Mouse (Mus musculus) ES-Bruce4 (cell line): ENCODE data around the gene Foxo3. TPM values are rescaled to one million over a fixed set of nuclear protein-coding genes. Genes with fewer than 3 reads are reported as not detected.
A peak's percentile ranks its signal among the peaks of the same experiment; 100 is the strongest.

Experiments
- H3K27ac ChIP-seq: 2 replicates; pipeline ENCODE4 v1.5.1; 2012; ENCODE audit warnings: low read length, inconsistent platforms; ENCODE audit not compliant: insufficient read depth
- H3K27me3 ChIP-seq: 2 replicates; pipeline ENCODE4 v1.6.1; 2012; ENCODE audit warnings: mild to moderate bottlenecking, low read length, inconsistent platforms; ENCODE audit not compliant: control insufficient read depth, poor library complexity, insufficient read depth, severe bottlenecking
- H3K36me3 ChIP-seq: 2 replicates; pipeline ENCODE4 v1.6.1; 2012; ENCODE audit warnings: inconsistent platforms, mild to moderate bottlenecking, low read length, moderate library complexity; ENCODE audit not compliant: control insufficient read depth, poor library complexity, insufficient read depth, severe bottlenecking
- H3K4me1 ChIP-seq: one replicate; pipeline ENCODE4 v1.8.1; 2011; ENCODE audit warnings: low read length; ENCODE audit not compliant: control insufficient read depth, insufficient read depth
- H3K4me3 ChIP-seq: 2 replicates; pipeline ENCODE4 v1.5.1; 2011; ENCODE audit warnings: low read depth, mild to moderate bottlenecking, low read length
- H3K9ac ChIP-seq: 2 replicates; pipeline ENCODE4 v1.6.1; 2012; ENCODE audit warnings: low read depth, mild to moderate bottlenecking, inconsistent platforms; ENCODE audit not compliant: poor library complexity, severe bottlenecking
- H3K9me3 ChIP-seq: replicated peaks from 2 replicates; pipeline ENCODE4 v1.6.1; 2012; ENCODE audit warnings: mild to moderate bottlenecking, low read length, inconsistent platforms; ENCODE audit not compliant: control insufficient read depth, poor library complexity, insufficient read depth, severe bottlenecking
- CTCF ChIP-seq: IDR thresholded peaks from one replicate; pipeline ENCODE4 v1.8.1; 2011; ENCODE audit warnings: low read depth, low read length
- EP300 ChIP-seq: IDR thresholded peaks from 2 replicates; pipeline ENCODE4 v1.6.1; 2011; ENCODE audit warnings: low read depth, low read length; ENCODE audit not compliant: insufficient read depth
- POLR2A ChIP-seq: IDR thresholded peaks from one replicate; pipeline ENCODE4 v1.8.1; 2011; ENCODE audit warnings: low read length; ENCODE audit not compliant: insufficient read depth
- polyA plus RNA-seq: library from polyadenylated mRNA; stranded (reverse); fragments of >200 nt; gene quantifications from 2 replicates; pipeline ENCODE4 v1.2.4, GENCODE M21; 2011; ENCODE audit warnings: low read depth; ENCODE audit not compliant: missing spikeins, insufficient read depth, insufficient read length

Gene Foxo3
- polyA plus RNA-seq, 1 experiment: 44.9 TPM

DNA sequence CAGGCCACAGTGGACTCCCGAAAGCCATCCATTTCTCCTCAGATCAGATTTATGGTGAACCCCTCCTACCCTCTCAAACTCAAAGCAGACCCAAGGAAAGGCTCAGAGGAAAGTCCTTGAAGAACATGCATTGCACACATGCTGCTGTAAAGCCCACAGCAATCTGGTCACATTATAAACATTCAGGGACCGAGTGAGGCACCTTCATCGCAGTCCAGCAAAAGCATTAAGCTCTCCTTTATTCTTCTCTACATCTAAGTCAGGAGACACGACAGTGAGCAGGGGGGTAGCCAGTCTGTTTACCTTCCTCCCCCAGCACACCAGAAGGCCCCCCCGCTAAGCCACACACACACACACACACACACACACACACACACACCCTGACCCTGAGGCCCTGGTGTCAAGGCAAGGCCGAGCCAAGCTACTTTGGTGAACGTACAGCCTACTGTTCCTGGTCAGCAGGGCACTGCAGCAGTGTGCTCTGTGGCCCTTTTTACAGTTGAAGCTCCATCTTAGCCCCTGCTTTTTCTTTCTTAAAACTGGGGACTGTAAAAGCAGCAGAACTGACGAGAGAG, 24.7 kb downstream of the Foxo3 start:
- Histone ChIP-seq H3K27ac (no peak overlapping the region), H3K9ac (0 out of 2 replicates have a peak overlapping the region, but pooled peaks have one; percentile 25), H3K4me3 (no peak overlapping the region), H3K27me3 (no peaks in the 10 kb centered on the region), H3K4me1 (peaks cover 9% of the 10 kb centered on the region), H3K36me3 (no peaks in the 10 kb centered on the region), H3K9me3 (no peaks in the 10 kb centered on the region)
- TF ChIP-seq CTCF (no peak), EP300 (no peak), POLR2A (no peak)

DNA sequence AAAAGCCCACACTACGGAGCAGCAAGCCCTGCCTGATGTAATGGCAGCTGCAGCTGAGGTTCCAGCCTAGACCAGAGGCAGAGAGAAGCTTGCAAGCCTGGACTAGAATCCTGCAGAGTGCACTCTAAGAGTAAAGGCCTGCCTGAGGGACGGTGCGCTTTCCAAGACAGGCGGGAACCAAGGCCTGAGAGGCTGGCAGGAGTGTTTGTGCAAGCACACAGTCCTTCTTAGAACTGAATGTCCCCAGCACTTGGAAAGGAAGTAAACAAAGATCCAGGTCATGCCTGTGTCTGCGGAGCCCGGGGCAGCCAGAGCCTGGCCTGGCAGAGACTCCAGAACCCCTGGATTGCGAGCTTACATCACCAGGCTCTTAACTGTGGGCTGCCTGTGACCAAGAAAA, 25.4 kb downstream of the Foxo3 start:
- H3K36me3 ChIP-seq: no peaks in the 10 kb centered on the region
- no peak overlapping the region; the same call in 1 of the 2 replicates for H3K27ac ChIP-seq
- 0 out of 2 replicates have a peak overlapping the region, but pooled peaks have one; percentile 25 for H3K9ac ChIP-seq
- H3K9me3 ChIP-seq: no peaks in the 10 kb centered on the region
- TF ChIP-seq POLR2A: no peak
- TF ChIP-seq EP300: no peak
- TF ChIP-seq CTCF: no peak
- H3K4me3 ChIP-seq: no peak overlapping the region
- H3K27me3 ChIP-seq: no peaks in the 10 kb centered on the region
- peaks cover 9% of the 10 kb centered on the region for H3K4me1 ChIP-seq

DNA sequence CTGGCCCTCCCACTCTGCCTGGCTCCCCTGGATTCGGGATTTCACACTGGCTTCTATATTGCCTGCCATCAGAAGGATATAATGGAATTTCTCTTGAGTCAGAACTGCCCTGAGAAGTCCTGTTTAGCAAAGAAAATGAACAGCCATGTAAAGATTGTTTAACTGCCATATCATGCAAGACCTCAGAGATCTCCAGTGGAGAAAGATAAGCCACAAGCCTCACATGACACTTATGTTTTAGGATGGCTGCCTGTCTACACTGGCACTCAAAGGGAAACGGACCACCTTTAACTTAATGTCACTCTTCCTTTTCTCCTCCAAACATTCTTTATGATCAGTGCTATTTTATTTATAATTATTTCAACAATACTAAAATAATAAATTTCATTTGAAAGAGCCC, 26.6 kb downstream of the Foxo3 start:
- TF ChIP-seq POLR2A (no peak), EP300 (no peak), CTCF (no peak)
- peaks cover 9% of the 10 kb centered on the region for H3K4me1 ChIP-seq
- H3K9me3 ChIP-seq: no peaks in the 10 kb centered on the region
- no peaks in the 10 kb centered on the region for H3K36me3 ChIP-seq
- H3K27ac ChIP-seq: no peak overlapping the region
- H3K4me3 ChIP-seq: no peak overlapping the region
- H3K27me3 ChIP-seq: no peaks in the 10 kb centered on the region
- H3K9ac ChIP-seq: no peak overlapping the region

DNA sequence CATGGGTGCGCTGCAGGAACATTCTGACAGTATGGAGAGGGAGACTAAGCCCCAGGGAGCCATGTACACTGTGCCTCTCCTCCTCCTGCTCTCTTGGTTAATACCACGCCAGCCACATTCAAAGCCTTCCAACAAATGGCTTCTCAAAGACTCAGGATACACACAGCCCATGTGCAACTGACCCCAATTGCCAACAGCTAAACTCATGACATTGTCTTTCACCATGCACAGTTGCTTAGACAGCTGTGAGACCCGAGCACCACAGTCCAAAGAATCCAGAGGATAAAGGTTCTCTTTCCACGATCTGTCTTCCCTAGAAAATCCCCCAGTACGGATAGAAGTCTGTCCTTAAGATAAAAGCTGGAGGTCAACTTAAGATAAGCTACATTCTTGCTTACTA, 27.9 kb downstream of the Foxo3 start:
- Histone ChIP-seq H3K4me3 (no peak overlapping the region), H3K4me1 (peaks cover 6% of the 10 kb centered on the region), H3K27me3 (no peaks in the 10 kb centered on the region), H3K9ac (no peak overlapping the region), H3K9me3 (no peaks in the 10 kb centered on the region), H3K27ac (no peak overlapping the region), H3K36me3 (no peaks in the 10 kb centered on the region)
- TF ChIP-seq EP300 (no peak), POLR2A (no peak), CTCF (no peak)

DNA sequence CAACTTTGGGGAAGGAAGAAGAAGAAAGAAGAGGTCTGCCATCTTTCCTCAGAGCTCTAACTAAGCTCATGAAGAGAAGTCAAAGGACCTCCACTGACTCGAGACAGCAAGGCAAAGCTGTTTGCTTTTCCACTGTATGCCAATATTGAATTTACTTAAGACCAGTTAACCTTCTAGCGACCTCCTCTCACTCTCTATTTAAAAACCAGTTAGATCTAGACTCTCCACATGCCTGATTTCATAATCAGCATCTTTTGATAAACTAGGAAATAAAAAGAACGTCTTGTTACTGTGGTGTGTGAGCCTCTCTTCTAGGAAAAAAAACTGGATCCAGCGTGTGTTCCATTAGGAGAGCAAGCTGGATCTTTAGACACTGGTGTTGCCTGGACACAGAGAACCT, 28.4 kb downstream of the Foxo3 start:
- Histone ChIP-seq H3K9me3 (no peaks in the 10 kb centered on the region), H3K9ac (no peak overlapping the region), H3K4me3 (no peak overlapping the region), H3K36me3 (no peaks in the 10 kb centered on the region), H3K27me3 (no peaks in the 10 kb centered on the region), H3K4me1 (peaks cover 5% of the 10 kb centered on the region), H3K27ac (no peak overlapping the region)
- no peak for TF ChIP-seq POLR2A
- no peak for TF ChIP-seq CTCF
- no peak for TF ChIP-seq EP300

DNA sequence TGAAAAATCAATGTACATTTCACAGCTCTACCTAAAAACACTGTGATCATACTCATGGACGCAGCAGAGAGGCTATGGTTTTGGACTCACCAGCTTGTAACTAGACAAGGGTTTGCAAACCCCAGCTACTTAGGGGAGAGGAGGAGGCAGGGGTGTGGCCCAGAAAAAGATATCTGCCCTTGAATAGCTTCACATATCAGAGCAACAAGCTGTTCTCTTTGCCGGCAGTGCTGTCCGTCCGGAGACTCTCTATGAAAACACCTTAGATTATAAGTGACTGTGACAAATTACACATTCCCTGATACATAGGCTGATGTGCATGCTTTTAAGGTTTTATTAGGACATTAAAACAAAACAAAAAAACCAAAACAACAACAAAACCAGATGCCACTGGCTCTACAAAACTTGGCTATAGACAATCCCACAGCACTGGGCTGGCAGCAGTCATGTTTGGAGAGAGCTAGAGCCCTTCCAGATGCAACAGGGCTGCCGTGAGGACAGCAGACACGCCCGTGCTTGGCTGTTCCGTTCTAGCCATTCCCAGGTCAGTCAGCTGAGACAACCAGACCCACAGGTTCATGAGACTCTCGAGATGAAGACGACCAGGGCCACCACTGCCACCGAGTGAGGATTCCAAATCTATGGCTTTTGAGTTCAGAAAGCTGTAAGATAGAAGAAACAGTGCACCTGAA, 29.3 kb downstream of the Foxo3 start:
- no peaks in the 10 kb centered on the region for H3K9me3 ChIP-seq
- H3K4me1 ChIP-seq: peaks cover 4% of the 10 kb centered on the region
- peak overlapping the region; percentile 17; the same call in 1 of the 2 replicates for H3K27ac ChIP-seq
- H3K36me3 ChIP-seq: no peaks in the 10 kb centered on the region
- H3K27me3 ChIP-seq: no peaks in the 10 kb centered on the region
- H3K9ac ChIP-seq: no peak overlapping the region
- H3K4me3 ChIP-seq: no peak overlapping the region
- TF ChIP-seq CTCF (no peak), POLR2A (no peak), EP300 (no peak)
